Mouse (Mus musculus) gastrocnemius, postnatal 10 days (tissue): ENCODE measurements at regions not wholly inside any gene's neighbourhood (a gene's known extent, or its start where the extent isn't known, plus 50 kb on each side); places are given as distances from the start of the nearest gene placed in this dataset.

Experiments used
- DNase-seq: peaks from one replicate; pipeline ENCODE4 v3.0.0; 2021; ENCODE audit warnings: mixed read lengths

DNA sequence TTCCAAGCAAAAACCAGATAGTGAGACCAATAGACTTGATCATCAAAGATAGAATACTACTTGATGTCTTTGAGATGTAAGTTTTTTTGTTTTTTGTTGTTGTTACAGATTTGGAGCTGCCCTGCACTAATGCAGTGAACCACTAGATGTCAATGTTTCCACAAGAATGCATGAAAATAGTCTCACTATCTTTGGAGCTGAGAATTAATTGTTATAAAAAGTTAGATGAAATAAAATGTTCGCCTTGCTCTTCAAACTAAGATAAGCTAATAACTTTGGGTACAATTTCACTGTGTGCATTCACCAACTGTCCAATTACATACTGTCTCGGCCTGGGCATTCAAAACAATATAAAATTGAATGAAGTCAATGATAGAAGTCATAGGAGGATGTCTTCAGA is 223.2 kb upstream of the Agtr1b start:
- DNase-seq: peak; percentile 9

DNA sequence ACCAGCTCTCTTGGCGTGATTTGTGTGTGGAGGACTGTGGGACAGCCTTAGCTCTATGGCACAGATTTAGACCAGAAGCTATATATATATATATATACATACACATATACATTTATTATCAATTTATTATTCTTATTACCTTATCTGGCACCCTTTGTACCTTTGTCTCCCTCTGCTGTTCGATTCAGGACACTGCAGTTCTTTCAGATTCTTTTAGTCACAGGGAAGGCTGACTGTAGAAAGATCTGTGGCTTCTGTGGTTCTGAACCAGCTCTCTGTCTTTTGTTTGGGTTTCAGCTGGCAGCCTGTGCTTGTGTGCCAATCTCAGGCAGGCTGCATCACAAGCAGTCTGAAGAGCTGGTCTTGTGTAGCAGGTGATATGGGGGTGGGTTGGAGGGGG is 184.6 kb upstream of the Agtr1b start:
- DNase-seq: no peak

DNA sequence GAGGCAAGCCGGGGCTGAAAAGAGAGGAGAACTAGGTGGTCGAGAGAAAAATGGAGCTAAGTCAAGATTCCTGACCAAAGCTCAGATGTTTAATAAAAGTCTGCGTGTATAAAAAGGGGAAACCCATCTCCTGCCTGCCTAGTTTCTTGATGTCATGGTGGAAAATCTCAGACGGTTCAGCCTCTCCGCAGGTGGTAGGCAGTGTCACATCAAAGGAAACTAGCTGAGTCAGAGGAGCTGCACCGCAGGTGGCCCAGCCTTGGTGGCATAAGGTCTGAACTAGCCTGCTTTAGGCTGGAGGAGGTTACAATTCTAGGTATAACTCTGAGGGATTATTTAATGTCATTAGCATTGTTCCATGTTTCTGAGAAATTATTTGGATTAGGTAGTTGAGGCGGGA is 177.0 kb upstream of the Agtr1b start:
- DNase-seq: no peak

DNA sequence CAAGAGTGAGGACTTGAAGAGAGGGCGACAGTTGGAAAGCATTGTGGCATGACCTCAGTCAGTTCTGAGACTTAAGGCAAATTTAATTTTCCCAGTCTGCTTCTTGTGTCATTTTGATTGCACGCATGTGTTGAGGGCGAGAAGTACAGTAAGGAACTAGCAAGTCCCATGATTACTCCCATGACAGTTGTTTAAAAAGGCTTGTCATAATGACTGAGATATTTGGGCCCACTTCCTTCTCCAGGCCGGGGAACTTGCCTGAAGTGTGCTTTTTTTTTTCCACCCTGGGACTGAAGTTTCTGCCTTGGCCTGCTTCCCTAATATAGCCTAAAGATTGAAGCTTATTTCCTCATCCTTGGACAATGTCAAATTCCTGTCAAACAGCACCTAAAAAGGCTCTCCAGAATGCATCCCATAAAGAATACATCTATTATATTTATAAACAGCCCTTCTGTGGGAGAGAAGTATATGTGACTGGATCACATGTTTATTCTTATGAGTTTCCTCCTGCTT is 171.6 kb upstream of the Agtr1b start:
- DNase-seq: no peak

DNA sequence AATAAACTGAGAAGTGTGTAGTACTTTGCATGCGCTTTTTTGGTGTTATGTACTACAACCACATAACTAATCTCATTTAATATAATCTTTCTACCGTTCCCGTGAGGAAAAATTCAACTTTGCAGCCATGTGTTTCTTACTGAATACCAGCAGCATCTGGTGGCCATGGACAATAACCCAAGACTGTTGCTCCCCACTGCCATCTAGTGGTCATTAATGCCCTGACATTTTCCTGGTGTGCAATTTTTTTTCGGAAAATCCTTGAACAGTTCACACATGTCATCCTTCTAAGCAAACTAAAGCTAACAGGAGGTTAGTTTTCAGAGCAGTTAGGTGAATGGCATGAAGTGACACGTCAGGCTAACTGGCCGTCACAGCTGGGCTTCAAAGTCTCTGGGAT is 153.8 kb upstream of the Agtr1b start:
- peak; percentile 17 for DNase-seq

GRCm38 (mm10) chr3:20509192-20509591 is 142.2 kb upstream of the Agtr1b start:
- DNase-seq: peak; percentile 84

GRCm38 (mm10) chr3:20505546-20505945 is 138.6 kb upstream of the Agtr1b start:
- no peak for DNase-seq
